Mouse (Mus musculus): ENCODE results near the gene G6pc3.

Gene G6pc3

GRCm38 (mm10) chr11:102186235-102186634, 3.2 kb upstream of the G6pc3 start:
- no peak for DNase-seq (ENCODE audit: low read depth, low spot score)

DNA sequence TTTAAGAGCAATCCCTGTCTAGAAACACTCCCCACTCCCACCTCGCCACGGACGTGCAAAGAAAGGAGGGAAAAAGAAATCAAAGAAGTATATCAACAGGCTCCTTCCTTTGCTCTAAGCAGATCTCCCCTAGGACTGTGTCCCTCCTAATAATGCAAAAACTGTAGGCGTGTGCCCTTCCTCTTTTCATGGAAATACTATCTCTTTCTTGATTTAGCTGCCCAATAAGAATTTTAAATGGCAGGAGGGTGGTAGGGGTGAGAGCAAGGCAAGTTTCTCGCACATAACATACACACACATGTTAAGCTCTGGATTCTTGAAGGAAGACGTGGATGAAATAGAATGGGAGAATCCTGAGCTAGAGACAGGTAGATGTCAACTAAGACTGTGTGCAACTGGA, 440 bp upstream of the G6pc3 start:
- DNase-seq (ENCODE audit: low read depth, low spot score), result no peak

DNA sequence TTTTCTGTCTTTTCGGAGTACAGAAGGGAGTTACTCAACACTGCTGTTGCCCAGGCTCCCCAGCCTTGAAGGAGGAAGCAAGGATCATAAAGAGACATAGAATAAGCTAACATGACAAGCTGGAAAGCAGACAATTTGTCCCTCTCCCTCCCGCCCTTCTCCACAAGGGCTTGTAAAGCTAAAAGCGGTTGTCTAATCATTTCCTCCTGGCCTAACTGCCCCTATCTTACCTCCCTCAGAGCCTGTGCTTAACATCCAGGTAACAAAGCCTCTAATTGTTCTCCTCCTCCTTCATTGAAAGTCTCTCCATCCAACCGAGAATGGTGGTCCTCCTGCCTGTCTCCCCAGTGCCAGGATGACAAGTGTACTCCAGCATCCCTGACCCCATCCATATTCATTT, 1.4 kb downstream of the G6pc3 start:
- DNase-seq (ENCODE audit: low read depth, low spot score), result no peak

DNA sequence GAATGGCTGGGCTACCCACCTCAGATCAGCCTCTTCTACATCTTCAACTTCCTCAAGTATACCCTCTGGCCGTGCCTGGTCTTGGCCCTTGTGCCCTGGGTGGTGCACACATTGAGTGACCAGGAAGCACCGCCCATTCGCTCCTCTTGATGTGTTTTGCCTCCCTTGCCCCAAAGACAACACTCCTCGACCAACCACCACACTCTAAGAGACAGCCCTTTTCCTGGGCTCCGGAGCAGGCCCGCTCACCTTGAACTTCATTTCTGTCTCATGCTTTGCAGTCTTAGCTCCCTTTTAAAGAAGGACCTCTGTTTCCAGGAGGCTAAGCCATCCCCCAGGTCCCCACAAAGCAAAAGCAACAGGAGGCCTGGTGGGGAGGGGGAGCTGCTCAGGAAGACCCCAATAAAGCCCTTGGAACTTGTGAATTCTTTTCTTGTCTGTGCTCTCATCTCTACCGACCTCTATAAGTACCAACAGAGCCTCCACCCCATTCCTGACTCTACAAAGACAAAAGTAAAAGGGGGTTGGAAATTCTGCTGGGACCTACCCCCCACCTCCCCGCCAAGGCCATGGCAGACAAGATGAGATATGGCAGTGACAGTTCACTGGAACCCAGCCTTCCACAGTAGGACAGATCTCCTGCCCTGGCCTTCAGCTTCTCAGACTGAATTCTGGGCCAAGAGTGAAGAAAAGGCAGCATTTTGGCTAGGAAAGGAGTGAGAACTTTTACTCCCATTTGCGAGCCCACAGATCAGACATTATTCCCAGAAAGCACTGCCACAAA, 4.4 kb downstream of the G6pc3 start:
- no peak for DNase-seq (ENCODE audit: low read depth, low spot score)

GRCm38 (mm10) chr11:102196018-102196797, 6.8 kb downstream of the G6pc3 start:
- DNase-seq (ENCODE audit: low read depth, low spot score), result peak; percentile 81

DNA sequence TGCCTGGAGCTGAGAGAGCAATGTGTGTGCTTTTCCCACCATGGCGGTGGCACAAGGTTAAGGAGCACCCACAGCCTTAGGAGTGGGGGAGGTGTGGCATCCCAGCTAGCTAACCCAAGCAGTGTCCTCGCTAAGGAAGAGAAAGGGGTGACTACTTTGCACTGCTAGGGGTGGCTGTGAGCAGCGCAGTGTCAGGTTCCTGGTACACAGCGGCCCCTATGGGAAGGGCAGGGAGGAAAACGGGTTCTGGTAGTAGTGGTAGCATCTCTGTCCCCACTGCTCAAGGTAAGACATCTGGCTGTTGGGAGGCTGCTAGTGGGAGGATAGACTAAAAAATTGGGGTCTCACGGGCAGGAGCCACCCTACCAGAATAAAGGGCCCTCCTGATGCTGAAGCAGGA, 8.8 kb downstream of the G6pc3 start:
- DNase-seq (ENCODE audit: low read depth, low spot score), result no peak

DNA sequence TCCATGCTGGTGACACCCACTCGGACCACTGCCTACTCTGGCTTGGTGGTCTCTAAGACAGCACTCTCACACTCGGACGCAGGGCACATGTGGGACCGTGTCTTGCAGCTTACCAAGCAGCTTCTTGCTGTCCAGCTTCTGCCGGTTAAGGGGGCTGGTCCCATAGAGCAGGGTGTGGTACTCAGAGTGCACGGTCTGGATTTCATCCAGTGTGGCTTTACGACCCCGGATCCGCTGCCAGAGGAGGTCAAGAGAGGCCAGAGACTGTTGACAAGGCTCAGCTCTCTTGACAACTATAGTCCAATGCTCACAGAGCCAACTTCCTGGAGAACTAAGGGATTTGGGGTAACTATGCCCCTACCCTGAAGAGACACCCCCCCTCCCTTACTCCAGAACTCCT, 10.4 kb downstream of the G6pc3 start:
- DNase-seq (ENCODE audit: low read depth, low spot score), result no peak

- DNase-seq (ENCODE audit: low read depth, low spot score), result peak; percentile 94
These were observed 12.0 kb downstream of the G6pc3 start for GRCm38 (mm10) chr11:102201408-102201821.

- DNase-seq (ENCODE audit: low read depth, low spot score), result peak; percentile 64
These were observed 17.1 kb downstream of the G6pc3 start for GRCm38 (mm10) chr11:102206481-102206880.

DNA sequence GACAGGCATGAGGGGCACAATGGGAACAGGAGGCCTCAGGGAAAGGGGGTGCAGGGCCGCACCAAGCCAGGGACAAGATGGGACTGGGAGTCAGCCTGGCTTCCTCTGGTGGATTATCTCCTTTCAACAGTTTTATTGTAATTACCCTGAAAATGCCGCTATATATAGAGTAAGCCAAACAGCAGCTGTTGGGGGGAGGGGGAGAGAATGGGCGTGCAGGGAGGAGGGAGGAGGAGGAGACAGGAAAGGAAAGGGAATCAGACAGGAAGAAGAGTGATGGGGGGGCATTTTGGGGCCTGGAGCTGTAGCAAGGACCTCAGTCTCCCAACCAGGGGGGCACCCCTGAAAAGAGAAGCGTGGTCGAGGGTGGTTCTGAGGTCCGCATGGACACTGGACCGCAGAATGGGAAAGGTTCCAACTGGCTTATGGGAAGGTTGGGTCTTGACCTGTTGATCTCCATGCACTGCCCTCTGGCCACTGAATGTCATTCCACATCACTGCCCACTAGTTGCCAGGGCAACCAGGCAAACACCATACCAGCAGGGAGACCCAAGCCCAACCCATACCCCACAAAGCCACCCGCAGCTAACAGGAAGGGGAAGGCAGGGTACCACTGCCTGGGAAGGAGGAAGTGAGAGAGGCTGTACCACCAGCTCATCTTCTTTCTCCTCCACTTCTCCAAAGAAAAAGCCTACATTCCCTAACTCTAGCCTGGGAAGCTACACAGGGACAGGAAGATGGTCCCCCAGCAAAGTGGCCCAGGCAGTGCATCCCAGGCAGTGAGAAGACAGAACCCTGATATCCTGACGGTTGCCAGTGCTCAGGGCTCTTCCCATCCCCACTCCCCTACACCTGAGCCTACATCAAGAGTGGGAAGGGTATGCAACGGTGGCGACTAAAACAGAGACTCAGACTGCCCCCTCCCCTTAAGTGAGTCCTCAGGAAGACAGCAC, 18.7 kb downstream of the G6pc3 start:
- DNase-seq (ENCODE audit: low read depth, low spot score), result peak; percentile 80

DNA sequence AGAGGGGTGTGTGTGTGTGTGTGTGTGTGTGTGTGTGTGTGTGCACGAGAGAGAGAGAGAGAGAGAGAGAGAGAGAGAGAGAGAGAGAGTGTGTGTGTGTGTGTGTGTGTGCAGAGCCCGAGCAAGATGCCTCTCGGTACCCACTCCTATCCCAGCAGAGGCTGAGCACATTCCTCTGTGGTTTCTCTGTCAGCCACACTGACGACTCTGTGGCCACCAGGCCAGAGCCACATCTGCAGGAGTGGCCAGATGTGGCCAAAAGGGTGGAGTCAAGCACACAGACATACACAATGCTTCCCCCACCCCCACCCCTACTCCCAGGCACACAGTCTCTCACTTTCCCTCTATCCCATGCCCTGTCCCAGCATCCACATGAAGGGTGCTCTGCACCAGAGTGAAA, 19.4 kb downstream of the G6pc3 start:
- DNase-seq (ENCODE audit: low read depth, low spot score), result no peak

- DNase-seq (ENCODE audit: low read depth, low spot score), result peak; percentile 90
These were observed 20.3 kb downstream of the G6pc3 start for GRCm38 (mm10) chr11:102209742-102210141.

DNA sequence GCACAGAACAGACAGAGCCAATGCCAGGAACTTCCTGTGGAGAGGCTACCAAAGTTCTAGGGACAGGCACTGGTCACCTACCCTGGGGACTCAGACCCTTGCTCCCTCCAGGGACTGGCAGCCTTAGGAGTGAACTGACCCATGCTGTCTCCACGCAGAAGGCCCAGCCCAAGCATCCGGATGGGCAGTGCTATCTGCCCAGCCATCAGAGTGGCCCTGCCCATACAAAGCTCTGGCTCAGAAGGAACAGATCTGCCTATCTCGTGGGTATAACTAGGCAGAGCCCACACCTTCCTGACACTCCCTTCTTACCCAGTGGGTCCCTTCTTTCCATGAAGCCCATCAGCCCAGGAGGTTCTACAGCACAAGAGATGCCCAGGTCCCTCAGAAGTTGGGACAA, 20.8 kb downstream of the G6pc3 start:
- DNase-seq (ENCODE audit: low read depth, low spot score), result no peak

GRCm38 (mm10) chr11:102211011-102211410, 21.6 kb downstream of the G6pc3 start:
- DNase-seq (ENCODE audit: low read depth, low spot score), result no peak

DNA sequence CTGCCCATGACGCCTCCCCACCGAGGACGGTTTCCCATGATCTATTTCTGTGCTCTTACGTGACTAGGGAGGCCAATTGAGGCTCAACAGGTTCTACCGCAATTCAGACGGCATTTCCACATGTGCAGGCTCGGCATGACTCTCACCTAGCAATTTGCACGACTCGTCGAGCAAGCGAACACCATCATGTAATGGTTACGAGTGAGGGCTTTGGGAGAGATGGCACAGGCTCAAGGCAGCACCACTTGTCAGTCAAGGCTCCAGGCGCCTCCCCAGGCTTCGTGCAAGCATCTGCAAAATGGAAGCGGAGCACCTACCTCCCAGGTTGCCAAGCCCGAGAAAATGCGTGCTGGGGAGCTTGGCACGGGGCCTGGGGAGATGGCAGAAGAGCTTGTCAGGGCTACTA, 22.5 kb downstream of the G6pc3 start:
- DNase-seq (ENCODE audit: low read depth, low spot score), result peak; percentile 66

- DNase-seq (ENCODE audit: low read depth, low spot score), result peak; percentile 45
These were observed 25.2 kb downstream of the G6pc3 start for GRCm38 (mm10) chr11:102214430-102215156.

- DNase-seq (ENCODE audit: low read depth, low spot score), result peak; percentile 40
These were observed 26.1 kb downstream of the G6pc3 start for GRCm38 (mm10) chr11:102215511-102215910.

GRCm38 (mm10) chr11:102216056-102216885, 26.9 kb downstream of the G6pc3 start:
- DNase-seq (ENCODE audit: low read depth, low spot score), result peak; percentile 96

GRCm38 (mm10) chr11:102216886-102217240, 27.4 kb downstream of the G6pc3 start:
- DNase-seq (ENCODE audit: low read depth, low spot score), result no peak

DNA sequence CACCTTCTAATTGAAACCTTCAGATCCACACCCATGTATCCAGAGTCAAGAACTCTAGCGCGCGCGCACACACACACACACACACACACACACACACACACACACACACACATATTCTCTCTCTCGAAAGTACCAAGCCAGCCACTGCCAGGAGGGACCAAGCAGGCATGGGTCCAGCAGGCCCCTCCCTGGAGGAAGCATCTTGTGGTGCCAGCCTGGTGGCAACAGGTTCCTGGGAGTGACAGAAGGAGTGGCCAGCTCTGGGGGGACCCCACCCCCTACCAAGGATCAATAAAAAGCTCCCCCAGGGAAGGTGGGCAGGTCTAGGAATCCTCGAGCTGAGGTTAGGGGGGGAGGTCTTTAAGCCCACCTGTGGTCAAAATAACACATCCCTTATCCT, 28.0 kb downstream of the G6pc3 start:
- DNase-seq (ENCODE audit: low read depth, low spot score), result peak; percentile 73

All from brain, adult 2 months (tissue).